Mouse (Mus musculus) right cerebral cortex, postnatal 14 days (tissue): ENCODE data around the gene Edem3.
"Not testable (repeated sequence)": the region's sequence is repeated elsewhere in the genome, so short reads cannot be mapped to it uniquely, and the experiment has no call there.

Experiments used
- DNase-seq: peaks from one replicate; pipeline ENCODE4 v3.0.0; 2022

Gene Edem3

GRCm38 (mm10) chr1:151754881-151755659 lies at the start of gene Edem3:
Gene Edem3, plus strand, starts transcription at chr1:151755371.
- peak; percentile 97 for DNase-seq

GRCm38 (mm10) chr1:151705723-151706396 lies 49.3 kb upstream of the Edem3 start:
- peak; percentile 68 for DNase-seq

GRCm38 (mm10) chr1:151706397-151706752 lies 48.8 kb upstream of the Edem3 start:
- DNase-seq: no peak

GRCm38 (mm10) chr1:151708966-151709733 lies 46.0 kb upstream of the Edem3 start:
- DNase-seq: no peak

- DNase-seq: no peak
These were observed 45.5 kb upstream of the Edem3 start for GRCm38 (mm10) chr1:151709734-151710022.

- DNase-seq: no peak
These were observed 44.6 kb upstream of the Edem3 start for GRCm38 (mm10) chr1:151710424-151711055.

- no peak for DNase-seq
These were observed 44.1 kb upstream of the Edem3 start for GRCm38 (mm10) chr1:151711062-151711461.

GRCm38 (mm10) chr1:151712664-151713063 lies 42.5 kb upstream of the Edem3 start:
- DNase-seq: no peak

GRCm38 (mm10) chr1:151713622-151714021 lies 41.5 kb upstream of the Edem3 start:
- no peak for DNase-seq

- no peak for DNase-seq
These were observed 39.0 kb upstream of the Edem3 start for GRCm38 (mm10) chr1:151716024-151716710.

- DNase-seq: no peak
These were observed 37.5 kb upstream of the Edem3 start for GRCm38 (mm10) chr1:151717624-151718023.

- no peak for DNase-seq
These were observed 36.6 kb upstream of the Edem3 start for GRCm38 (mm10) chr1:151718575-151718974.

- DNase-seq: no peak
These were observed 35.3 kb upstream of the Edem3 start for GRCm38 (mm10) chr1:151719911-151720310.

GRCm38 (mm10) chr1:151720566-151720965 lies 34.6 kb upstream of the Edem3 start:
- no peak for DNase-seq

GRCm38 (mm10) chr1:151721357-151721983 lies 33.7 kb upstream of the Edem3 start:
- DNase-seq: no peak

GRCm38 (mm10) chr1:151723771-151724170 lies 31.4 kb upstream of the Edem3 start:
- no peak for DNase-seq

- DNase-seq: no peak
These were observed 29.6 kb upstream of the Edem3 start for GRCm38 (mm10) chr1:151725590-151725989.

GRCm38 (mm10) chr1:151726358-151726757 lies 28.8 kb upstream of the Edem3 start:
- no peak for DNase-seq

- no peak for DNase-seq
These were observed 27.0 kb upstream of the Edem3 start for GRCm38 (mm10) chr1:151728141-151728540.

- no peak for DNase-seq
These were observed 18.0 kb upstream of the Edem3 start for GRCm38 (mm10) chr1:151737146-151737545.

GRCm38 (mm10) chr1:151741199-151741621 lies 14.0 kb upstream of the Edem3 start:
- no peak for DNase-seq

- not testable (repeated sequence) for DNase-seq
These were observed 5.3 kb upstream of the Edem3 start for GRCm38 (mm10) chr1:151749894-151750293.
